Mouse (Mus musculus) kidney, postnatal 0 days (tissue): ENCODE data around the gene 1190002N15Rik. TPM values are rescaled to one million over a fixed set of nuclear protein-coding genes. Genes with fewer than 3 reads are reported as not detected.

Experiments used
- ATAC-seq: fragments of 200-750 bp; cut with Nextera tagmentation; replicated peaks from 2 replicates; pipeline ENCODE4 v1.8.0; 2017; ENCODE audit warnings: low read depth, moderate number of reproducible peaks, moderate TSS enrichment, moderate library complexity; ENCODE audit not compliant: low FRiP score
- DNase-seq: peaks from one replicate; pipeline ENCODE4 v3.0.0-alpha.2; 2016; ENCODE audit warnings: low spot score
- H3K27ac ChIP-seq: fragments of 300-500 bp; sonication (generic); 2 replicates; pipeline ENCODE4 v1.5.1; 2014; ENCODE audit warnings: mild to moderate bottlenecking
- H3K27me3 ChIP-seq: fragments of 300-500 bp; sonication (generic); 2 replicates; pipeline ENCODE4 v1.6.1; 2014; ENCODE audit warnings: low read length, mixed read lengths; ENCODE audit not compliant: insufficient read depth
- H3K36me3 ChIP-seq: fragments of 300-500 bp; sonication (generic); 2 replicates; pipeline ENCODE4 v1.6.1; 2014; ENCODE audit warnings: low read length, mixed read lengths; ENCODE audit not compliant: insufficient read depth
- H3K4me1 ChIP-seq: fragments of 300-500 bp; sonication (generic); replicated peaks from 2 replicates; pipeline ENCODE4 v1.6.1; 2014; ENCODE audit warnings: antibody characterized with exemption, low read length, mixed read lengths; ENCODE audit not compliant: insufficient read depth
- H3K4me2 ChIP-seq: fragments of 300-500 bp; sonication (generic); 2 replicates; pipeline ENCODE4 v1.6.1; 2014; ENCODE audit warnings: mild to moderate bottlenecking, low read length, moderate library complexity, mixed read lengths
- H3K4me3 ChIP-seq: fragments of 300-500 bp; sonication (generic); replicated peaks from 2 replicates; pipeline ENCODE4 v1.5.1; 2014; ENCODE audit warnings: low read depth, low read length
- H3K9ac ChIP-seq: fragments of 300-500 bp; sonication (generic); 2 replicates; pipeline ENCODE4 v1.6.1; 2014; ENCODE audit warnings: low read depth, low read length
- H3K9me3 ChIP-seq: fragments of 300-500 bp; sonication (generic); replicated peaks from 2 replicates; pipeline ENCODE4 v1.6.1; 2016; ENCODE audit warnings: low read length, inconsistent platforms, mixed read lengths
- CTCF ChIP-seq: IDR thresholded peaks from 2 replicates; pipeline ENCODE4 v1.5.1; 2016; ENCODE audit warnings: antibody characterized with exemption, low read depth, mild to moderate bottlenecking, moderate library complexity
- WGBS: fragments of 180-500 bp; shearing (Covaris S2); extraction: QIAGEN DNeasy Blood & Tissue Kit; methylation state at CpG from one replicate; pipeline ENCODE4 v1.1.7; 2014; 5-methylcytosine and 5-hydroxymethylcytosine counted together
- polyA plus RNA-seq: library from polyadenylated mRNA; unstranded; fragments of >200 nt; fragmentation: Nextera tagmentation; extraction: Ambion mirVana; gene quantifications from 2 replicates; pipeline ENCODE4 v1.2.1, GENCODE M21; 2015

The 1190002N15Rik gene
- polyA plus RNA-seq, 1 experiment from 2014 or later: 22.3 TPM

DNA sequence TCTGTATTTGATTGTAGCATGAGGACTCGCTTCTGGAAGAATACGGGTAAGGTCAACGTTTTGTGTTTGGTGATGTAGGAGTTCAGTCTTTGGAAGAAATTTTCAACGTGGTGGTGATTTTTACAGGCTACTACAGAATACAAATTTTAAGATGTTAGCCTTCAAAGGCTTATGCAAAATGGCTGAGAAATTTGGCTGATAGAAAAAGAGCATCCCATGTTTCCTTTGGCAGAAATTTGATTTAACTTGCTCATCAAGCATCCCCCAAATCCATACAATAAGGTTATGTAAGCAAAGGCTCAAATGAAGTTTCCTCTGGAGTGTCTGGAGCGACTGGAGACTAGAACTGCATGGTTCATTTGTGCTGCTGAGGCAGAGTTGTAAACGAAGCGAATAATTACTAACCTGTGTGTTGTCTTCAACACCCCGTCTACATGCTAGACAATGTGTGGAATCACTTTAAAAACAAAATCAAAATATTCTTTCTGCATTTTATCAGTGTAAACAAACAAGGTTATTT is 1.5 kb upstream of the 1190002N15Rik start:
- Histone ChIP-seq H3K27ac (no peak overlapping the region), H3K9me3 (no peaks in the 10 kb centered on the region), H3K4me1 (0 out of 2 replicates have a peak, but pooled peaks cover under 1% of the 10 kb centered on the region), H3K4me2 (peak overlapping the region; percentile 88), H3K27me3 (no peaks in the 10 kb centered on the region), H3K36me3 (no peaks in the 10 kb centered on the region), H3K4me3 (peak overlapping the region; percentile 69), H3K9ac (no peak overlapping the region)
- TF ChIP-seq CTCF: no peak
- DNase-seq (no peak), ATAC-seq (no peak)
- WGBS: 25% methylated on average over 8 of the region's 8 CpGs

DNA sequence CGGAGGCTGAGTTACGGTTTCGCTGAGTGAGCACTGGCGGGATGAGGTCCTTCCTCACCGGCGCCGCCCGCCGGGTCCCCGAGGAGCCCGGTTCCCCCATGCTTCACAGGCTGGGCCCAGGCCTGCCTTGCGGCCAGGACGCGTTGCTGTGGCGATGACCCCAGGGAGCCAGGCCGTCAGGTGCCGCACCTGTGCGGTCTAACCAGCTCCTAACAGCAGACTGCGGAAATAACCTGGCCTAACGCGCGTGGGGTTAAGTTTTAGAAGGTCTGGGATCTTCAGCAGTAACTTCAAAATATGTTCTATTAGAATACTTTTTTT is 902 bp upstream of the 1190002N15Rik start:
- ATAC-seq (peak; percentile 67), DNase-seq (no peak)
- H3K4me1 ChIP-seq: 0 out of 2 replicates have a peak, but pooled peaks cover 4% of the 10 kb centered on the region
- H3K27me3 ChIP-seq: no peaks in the 10 kb centered on the region
- H3K4me2 ChIP-seq: peak overlapping the region; percentile 88
- peak overlapping the region; percentile 72 for H3K9ac ChIP-seq
- H3K36me3 ChIP-seq: no peaks in the 10 kb centered on the region
- H3K9me3 ChIP-seq: no peaks in the 10 kb centered on the region
- peak overlapping the region; percentile 69 for H3K4me3 ChIP-seq
- peak overlapping the region; percentile 94 for H3K27ac ChIP-seq
- TF ChIP-seq CTCF: no peak
- WGBS: under 1% methylated on average over 22 of the region's 22 CpGs

DNA sequence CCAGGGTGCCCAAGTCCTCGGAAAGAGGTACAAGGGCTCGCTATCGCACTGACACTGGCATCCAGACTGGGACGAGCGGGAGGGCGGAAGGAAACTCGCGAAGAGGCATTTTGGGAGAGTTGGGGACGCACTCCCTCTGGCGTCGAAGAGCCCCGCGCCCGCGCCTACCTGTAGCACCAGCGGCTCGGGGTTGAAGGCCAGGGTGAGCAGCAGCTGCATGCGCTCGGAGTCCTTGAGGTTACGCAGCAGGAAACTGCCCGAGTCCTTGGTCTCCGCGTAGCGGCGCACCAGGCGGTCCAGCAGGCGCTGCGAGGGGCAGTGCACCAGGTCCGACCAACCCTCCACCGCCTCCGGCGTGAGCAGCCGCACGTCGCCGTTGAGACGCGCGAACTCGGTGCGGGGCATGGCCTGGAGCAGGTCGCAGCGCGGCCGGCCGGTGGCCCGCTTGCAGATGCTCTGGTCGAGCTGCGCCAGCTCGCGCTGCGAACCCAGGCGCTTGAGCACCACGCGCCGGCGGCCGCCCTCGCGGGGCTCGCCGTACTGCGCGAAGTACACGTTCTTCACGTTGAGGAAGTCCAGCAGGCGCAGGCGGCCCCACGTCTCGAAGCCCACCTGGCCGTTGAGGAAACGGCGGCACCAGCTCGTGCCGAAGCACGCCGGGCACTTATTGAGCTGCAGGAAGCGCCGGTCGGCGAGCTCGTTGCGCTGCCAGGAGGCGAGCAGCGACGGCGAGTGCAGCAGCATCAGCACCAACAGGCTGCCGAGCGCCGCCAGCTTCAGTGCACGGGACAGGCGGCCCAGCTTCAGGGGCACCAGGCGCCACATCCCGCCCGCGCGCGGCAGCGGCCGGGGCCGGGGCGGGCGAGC is 597 bp downstream of the 1190002N15Rik start:
- DNase-seq (peak; percentile 82), ATAC-seq (peak; percentile 34)
- Histone ChIP-seq H3K9me3 (no peaks in the 10 kb centered on the region), H3K4me1 (0 out of 2 replicates have a peak, but pooled peaks cover 4% of the 10 kb centered on the region), H3K36me3 (no peaks in the 10 kb centered on the region), H3K9ac (peak overlapping the region; percentile 72), H3K4me3 (peak overlapping the region; percentile 69), H3K27me3 (no peaks in the 10 kb centered on the region), H3K4me2 (peak overlapping the region; percentile 88), H3K27ac (peak overlapping the region; percentile 94)
- peak; percentile 58 for TF ChIP-seq CTCF
- under 1% methylated on average over 102 of the region's 103 CpGs for WGBS

DNA sequence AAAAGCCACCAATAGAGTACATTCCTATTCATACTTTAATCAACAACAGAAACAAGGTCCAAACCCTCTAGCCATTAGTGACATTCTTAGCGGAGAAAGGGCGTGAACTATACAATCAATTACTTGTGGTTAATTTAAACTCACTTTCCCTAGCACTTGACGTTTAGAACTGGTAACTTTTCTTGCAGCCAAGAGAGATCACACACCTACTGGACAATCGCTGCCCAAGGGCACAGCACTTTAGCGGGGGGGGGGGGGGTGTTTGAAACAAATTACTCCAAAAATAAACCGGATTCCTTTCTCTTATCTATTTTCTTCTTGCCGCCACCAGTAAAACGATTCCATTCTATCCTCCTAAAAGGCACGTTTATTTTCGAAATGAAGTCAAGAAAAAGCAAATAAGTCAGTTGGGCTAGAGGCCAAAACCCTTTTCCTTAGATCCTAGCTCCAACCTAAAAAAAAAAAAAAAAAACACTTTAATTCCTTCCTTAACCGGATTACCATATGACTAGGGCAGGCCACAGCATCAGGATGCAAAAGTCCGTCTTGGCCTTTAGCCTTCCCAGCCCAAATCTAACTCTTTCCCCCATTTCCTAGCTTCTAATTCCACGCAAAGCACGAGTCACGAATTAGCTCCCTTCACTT is 1.5 kb downstream of the 1190002N15Rik start:
- under 1% methylated on average over 15 of the region's 15 CpGs for WGBS
- Histone ChIP-seq H3K27me3 (no peaks in the 10 kb centered on the region), H3K4me3 (peak overlapping the region; percentile 69), H3K27ac (peak overlapping the region; percentile 94; the same call in 1 of the 2 replicates), H3K4me1 (0 out of 2 replicates have a peak, but pooled peaks cover 4% of the 10 kb centered on the region), H3K9me3 (no peaks in the 10 kb centered on the region), H3K9ac (peak overlapping the region; percentile 72), H3K4me2 (peak overlapping the region; percentile 88), H3K36me3 (no peaks in the 10 kb centered on the region)
- TF ChIP-seq CTCF: no peak
- DNase-seq (peak; percentile 46), ATAC-seq (no peak)

DNA sequence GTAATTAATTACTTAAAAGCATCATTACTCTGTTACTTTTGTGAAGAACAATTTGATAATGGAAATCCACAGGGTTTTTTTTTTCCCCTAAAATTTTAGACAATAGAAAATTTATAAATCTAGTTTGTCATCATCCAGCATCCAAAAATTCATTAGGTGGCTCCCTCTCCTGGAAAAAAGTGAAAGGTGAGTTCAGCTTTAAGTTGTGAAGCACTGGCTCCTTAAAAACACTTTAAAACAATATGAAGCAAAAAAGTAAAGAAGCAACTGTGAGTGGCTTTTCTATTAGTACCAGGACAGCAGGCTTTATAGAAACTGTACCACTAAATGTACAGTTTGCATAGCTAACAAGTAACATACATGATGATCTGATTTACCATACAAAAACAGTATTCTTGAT is 3.1 kb downstream of the 1190002N15Rik start:
- Histone ChIP-seq H3K9me3 (no peaks in the 10 kb centered on the region), H3K4me2 (peak overlapping the region; percentile 88), H3K27me3 (no peaks in the 10 kb centered on the region), H3K9ac (no peak overlapping the region), H3K4me1 (0 out of 2 replicates have a peak, but pooled peaks cover 4% of the 10 kb centered on the region), H3K27ac (no peak overlapping the region), H3K4me3 (peak overlapping the region; percentile 69; the same call in 1 of the 2 replicates), H3K36me3 (no peaks in the 10 kb centered on the region)
- DNase-seq: peak; percentile 62
- peak; percentile 63 for TF ChIP-seq CTCF
- no peak for ATAC-seq

DNA sequence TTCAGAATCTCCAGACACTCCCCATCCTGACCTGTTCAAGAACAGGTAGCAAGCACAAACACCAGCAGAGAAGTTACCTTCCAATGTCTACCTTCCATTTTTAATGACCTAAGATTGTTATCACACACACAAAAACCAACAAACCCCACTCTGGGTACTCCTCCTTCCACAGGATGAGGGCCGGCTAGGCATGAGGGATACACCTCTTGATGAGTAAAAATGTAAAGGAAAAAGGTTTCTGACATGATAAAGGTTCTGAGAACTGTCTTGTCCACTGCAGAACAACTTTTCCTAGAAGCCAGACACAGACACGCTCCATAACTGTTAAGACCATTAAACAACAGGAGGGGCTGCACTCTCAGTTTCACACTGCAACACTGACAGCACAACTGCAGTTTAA is 3.7 kb downstream of the 1190002N15Rik start:
- ATAC-seq (no peak), DNase-seq (no peak)
- Histone ChIP-seq H3K36me3 (no peaks in the 10 kb centered on the region), H3K27me3 (no peaks in the 10 kb centered on the region), H3K4me2 (0 out of 2 replicates have a peak overlapping the region, but pooled peaks have one; percentile 21), H3K4me3 (no peak overlapping the region), H3K27ac (no peak overlapping the region), H3K9me3 (no peaks in the 10 kb centered on the region), H3K4me1 (0 out of 2 replicates have a peak, but pooled peaks cover 4% of the 10 kb centered on the region), H3K9ac (no peak overlapping the region)
- TF ChIP-seq CTCF: no peak
- 66% methylated on average over 2 of the region's 2 CpGs for WGBS
